Mouse (Mus musculus) T-helper 2 cell (primary cell): ENCODE measurements around the gene Cd5l.
"Not testable (repeated sequence)": the region's sequence is repeated elsewhere in the genome, so short reads cannot be mapped to it uniquely, and the experiment has no call there.

Experiments used
- in situ Hi-C: fragments of 300-600 bp; cut with MboI, MseI; formaldehyde crosslinking; loops from one replicate; pipeline ENCODE4 v1.15.1; 2025; ENCODE audit warnings: high pct_unique_total_duplicates

Cd5l gene

GRCm38 (mm10) chr3:87357581-87357980 is at the start of gene Cd5l:
Cd5l (plus strand) TSS chr3:87357881.
- in situ Hi-C loops, result no loop called here

- in situ Hi-C loops, result loop anchor here (10.0 kb wide), 1 partner anchor 255 kb away; no protein-coding TSS in a partner anchor
Observed at GRCm38 (mm10) chr3:87309922-87310321, 47.8 kb upstream of the Cd5l start.

- in situ Hi-C loops, result loop anchor here (5.0 kb wide), 1 partner anchor 180 kb away; no protein-coding TSS in a partner anchor
Observed at GRCm38 (mm10) chr3:87322557-87322956, 35.1 kb upstream of the Cd5l start.

- in situ Hi-C loops, result loop anchor here (5.0 kb wide), 1 partner anchor 179 kb away; no protein-coding TSS in a partner anchor
Observed at GRCm38 (mm10) chr3:87323778-87324177, 33.9 kb upstream of the Cd5l start.

GRCm38 (mm10) chr3:87337899-87338298 is 19.8 kb upstream of the Cd5l start:
- in situ Hi-C loops, result no loop called here

GRCm38 (mm10) chr3:87350992-87351391 is 6.7 kb upstream of the Cd5l start:
- in situ Hi-C loops, result not testable (repeated sequence)

GRCm38 (mm10) chr3:87359215-87359614 is 1.5 kb downstream of the Cd5l start:
- in situ Hi-C loops, result no loop called here

- in situ Hi-C loops, result no loop called here
Observed at GRCm38 (mm10) chr3:87360466-87360865, 2.8 kb downstream of the Cd5l start.

- in situ Hi-C loops, result no loop called here
Observed at GRCm38 (mm10) chr3:87365691-87366090, 8.0 kb downstream of the Cd5l start.

- in situ Hi-C loops, result no loop called here
Observed at GRCm38 (mm10) chr3:87367511-87367910, 9.8 kb downstream of the Cd5l start.

GRCm38 (mm10) chr3:87369181-87369580 is 11.5 kb downstream of the Cd5l start:
- in situ Hi-C loops, result no loop called here

GRCm38 (mm10) chr3:87376195-87377165 is 18.8 kb downstream of the Cd5l start, which contains the start of gene Fcrl1:
Fcrl1 (plus strand) TSS chr3:87376387.
- in situ Hi-C loops, result no loop called here

- in situ Hi-C loops, result no loop called here
Observed at GRCm38 (mm10) chr3:87377228-87377627, 19.5 kb downstream of the Cd5l start.

- in situ Hi-C loops, result no loop called here
Observed at GRCm38 (mm10) chr3:87377719-87378118, 20.0 kb downstream of the Cd5l start.

GRCm38 (mm10) chr3:87379641-87380315 is 22.1 kb downstream of the Cd5l start:
- in situ Hi-C loops, result not testable (repeated sequence)

GRCm38 (mm10) chr3:87381806-87382712 is 24.4 kb downstream of the Cd5l start:
- in situ Hi-C loops, result no loop called here

GRCm38 (mm10) chr3:87383308-87383707 is 25.6 kb downstream of the Cd5l start:
- in situ Hi-C loops, result no loop called here

GRCm38 (mm10) chr3:87385105-87385504 is 27.4 kb downstream of the Cd5l start:
- in situ Hi-C loops, result no loop called here

- in situ Hi-C loops, result no loop called here
Observed at GRCm38 (mm10) chr3:87390935-87391334, 33.3 kb downstream of the Cd5l start.

- in situ Hi-C loops, result no loop called here
Observed at GRCm38 (mm10) chr3:87398809-87399208, 41.1 kb downstream of the Cd5l start.

GRCm38 (mm10) chr3:87399906-87400305 is 42.2 kb downstream of the Cd5l start:
- in situ Hi-C loops, result loop anchor here (5.0 to 10.0 kb wide), 3 partner anchors 68 to 1705 kb away; no protein-coding TSS in a partner anchor
